Mouse (Mus musculus): Measurements from ENCODE around the gene Ccdc188.

Ccdc188 gene

DNA sequence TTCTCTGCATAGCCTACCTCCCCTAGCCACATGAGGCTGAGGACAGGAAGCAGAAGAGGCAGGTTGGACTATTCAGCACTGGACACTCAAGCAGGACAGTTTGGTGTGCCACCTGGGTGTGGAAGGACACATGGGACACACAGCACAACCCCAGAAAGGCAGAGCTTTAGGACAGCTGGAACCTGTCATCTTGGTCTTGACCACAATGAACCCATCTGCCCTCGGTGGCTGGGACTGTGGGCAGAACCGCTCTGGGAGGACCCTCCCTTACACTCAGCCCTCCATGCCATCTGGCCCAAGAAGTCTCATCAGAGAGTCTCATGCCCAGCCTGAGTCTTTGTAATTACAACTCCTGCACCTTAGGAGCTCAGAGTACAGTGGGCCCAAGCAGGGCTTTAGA is 17.6 kb upstream of the Ccdc188 start:
- intact Hi-C loops (cut with DNase I): no loop called here

DNA sequence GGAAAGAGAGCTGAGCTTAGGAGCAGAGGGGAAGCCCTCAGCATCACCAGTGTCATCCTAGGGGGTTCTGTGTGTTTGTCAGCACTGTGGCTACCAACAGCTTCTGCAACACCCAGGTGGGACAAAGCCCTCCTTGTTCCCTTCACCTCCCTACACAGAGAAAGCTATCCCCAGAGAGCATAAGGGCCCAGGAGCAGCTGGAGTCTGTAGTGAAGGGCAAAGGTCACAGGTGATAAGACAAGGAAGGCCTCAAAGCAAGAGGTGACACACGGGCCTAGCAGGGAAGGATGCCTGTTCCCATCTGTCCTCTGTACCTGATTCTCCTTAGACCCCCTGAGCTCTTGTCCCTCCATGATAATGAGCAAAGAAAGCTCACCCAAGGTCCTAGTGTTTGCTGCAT is 16.1 kb upstream of the Ccdc188 start:
- intact Hi-C loops (cut with DNase I): no loop called here

DNA sequence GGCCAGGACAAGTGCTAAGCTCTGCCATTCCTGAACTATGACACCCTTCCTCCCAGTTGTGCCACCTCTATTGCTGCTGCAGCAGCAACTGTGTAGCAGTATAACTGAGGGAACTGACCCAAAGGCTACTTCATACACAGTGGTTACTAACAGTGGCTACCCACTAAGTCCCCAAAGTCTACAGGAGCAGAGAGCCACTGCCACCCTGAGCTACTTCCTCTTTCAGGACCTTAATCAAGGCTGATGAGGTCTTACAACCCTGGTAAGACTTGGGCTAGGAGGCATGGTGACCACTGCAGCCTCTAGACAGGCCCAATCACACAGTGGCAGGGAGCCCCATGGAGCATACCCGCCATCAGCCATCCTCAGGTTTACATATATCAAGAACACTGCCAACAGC is 15.6 kb upstream of the Ccdc188 start:
- intact Hi-C loops (cut with DNase I): no loop called here

GRCm38 (mm10) chr16:18203430-18204091 is 14.1 kb upstream of the Ccdc188 start:
- intact Hi-C loops (cut with DNase I): no loop called here

GRCm38 (mm10) chr16:18210701-18211416 is 6.8 kb upstream of the Ccdc188 start:
- intact Hi-C loops (cut with DNase I): loop anchor here (1.0 to 5.0 kb wide), 3 partner anchors 39 to 159 kb away; partner anchors contain the start of gene Dgcr6

DNA sequence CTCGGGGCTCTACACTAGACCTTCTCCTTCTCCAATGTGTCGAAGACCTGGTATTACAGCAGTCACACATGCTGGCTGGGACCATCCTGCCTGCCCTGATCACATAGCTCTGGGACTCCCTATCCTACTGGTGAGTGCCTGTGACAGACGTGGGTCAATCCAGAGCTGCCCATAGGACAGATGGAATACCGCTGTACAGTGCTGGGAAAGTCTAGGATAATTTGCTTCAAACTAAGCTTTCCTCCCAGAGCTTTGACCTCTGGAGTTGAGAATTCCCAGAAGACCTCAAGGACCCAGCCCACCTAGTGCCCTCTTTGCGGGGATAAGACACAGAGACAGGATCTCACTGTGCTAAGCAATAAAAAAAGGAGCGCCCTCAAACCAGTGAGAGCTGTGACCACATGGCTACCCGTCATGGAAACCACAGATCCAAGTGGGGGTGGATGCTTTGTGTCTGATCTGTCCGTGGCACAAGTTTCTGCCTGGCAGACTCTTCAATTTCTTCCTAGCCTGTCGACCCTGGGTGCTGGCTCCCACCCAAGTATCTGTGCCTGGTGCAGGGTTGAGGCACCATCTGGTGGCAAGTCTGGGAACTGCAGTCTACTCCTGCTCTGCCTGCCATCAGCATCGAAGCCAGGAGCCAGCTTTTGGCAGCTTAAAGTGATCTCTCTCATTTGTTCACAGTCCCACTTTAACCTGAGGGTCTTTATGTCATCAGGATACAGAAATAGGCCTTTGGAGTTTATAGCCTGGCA is 6.1 kb upstream of the Ccdc188 start:
- intact Hi-C loops (cut with DNase I): loop anchor here (1.0 to 5.0 kb wide), 3 partner anchors 39 to 159 kb away; partner anchors contain the start of gene Dgcr6

DNA sequence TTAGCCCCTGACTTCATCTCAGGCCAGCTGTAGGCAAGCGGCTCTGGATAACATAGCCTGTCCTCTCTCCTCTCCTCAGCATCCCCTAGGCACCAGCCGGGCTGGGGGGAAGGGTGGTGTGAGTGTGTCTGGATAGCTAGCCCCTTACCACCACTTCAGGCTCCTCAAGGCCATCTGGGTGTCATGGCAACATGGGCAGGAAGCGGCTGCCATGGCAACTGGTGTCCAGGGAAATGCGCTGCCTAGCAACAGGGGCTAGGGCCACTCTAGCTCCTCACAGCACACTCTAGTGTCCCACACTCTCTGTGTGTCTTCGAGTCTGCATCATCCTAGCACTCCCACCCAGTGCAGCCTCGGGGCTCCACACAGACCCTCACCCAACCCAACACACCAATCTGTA is 4.0 kb upstream of the Ccdc188 start:
- intact Hi-C loops (cut with DNase I): loop anchor here (5.0 kb wide), 2 partner anchors 41 to 161 kb away; partner anchors contain the start of gene Dgcr6

DNA sequence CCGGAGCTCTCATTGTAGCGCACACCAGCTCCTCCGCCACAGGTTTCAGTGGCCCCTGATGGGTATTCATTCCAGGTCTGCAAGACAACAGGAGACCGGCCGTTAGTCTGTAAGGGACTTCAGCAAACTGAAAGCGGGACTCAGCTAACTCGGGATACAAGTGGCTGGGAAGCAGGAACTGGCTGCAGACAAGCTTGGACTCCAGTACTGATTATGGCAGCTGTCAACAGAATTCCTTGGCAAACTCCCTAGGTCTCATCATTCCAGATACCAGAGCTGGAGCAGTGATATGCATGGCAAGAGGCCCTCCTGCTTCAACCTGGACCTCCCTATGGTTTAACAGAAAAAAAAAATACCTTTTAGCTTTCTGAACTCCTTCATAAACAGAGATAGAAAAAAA is 2.8 kb upstream of the Ccdc188 start:
- intact Hi-C loops (cut with DNase I): loop anchor here (5.0 kb wide), 2 partner anchors 43 to 163 kb away; partner anchors contain the start of gene Dgcr6

GRCm38 (mm10) chr16:18218580-18218996 is 909 bp downstream of the Ccdc188 start:
- intact Hi-C loops (cut with DNase I): no loop called here

GRCm38 (mm10) chr16:18220001-18220400 is 2.3 kb downstream of the Ccdc188 start:
- intact Hi-C loops (cut with DNase I): no loop called here

GRCm38 (mm10) chr16:18220856-18221542 is 3.3 kb downstream of the Ccdc188 start:
- intact Hi-C loops (cut with DNase I): no loop called here

GRCm38 (mm10) chr16:18221543-18221898 is 3.8 kb downstream of the Ccdc188 start:
- intact Hi-C loops (cut with DNase I): no loop called here

DNA sequence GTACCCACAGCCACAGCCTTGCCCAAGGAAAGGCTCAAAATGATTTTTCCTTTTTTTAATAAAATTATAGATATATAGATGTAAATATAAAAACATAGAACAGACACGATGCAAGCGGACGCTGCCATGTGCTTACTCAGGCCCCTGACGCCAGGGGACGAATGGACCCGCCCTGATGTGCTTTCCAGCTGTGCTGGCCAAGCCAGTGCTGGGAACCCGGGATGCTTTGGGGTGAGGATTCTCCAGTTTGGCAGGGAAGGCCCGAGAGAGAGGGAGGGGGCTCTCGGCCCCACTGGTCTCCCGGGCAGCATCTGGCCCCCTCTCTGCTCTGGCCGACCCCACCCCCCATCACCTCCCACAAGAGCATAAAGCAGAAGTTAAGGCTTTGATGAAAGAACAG is 4.5 kb downstream of the Ccdc188 start:
- intact Hi-C loops (cut with DNase I): no loop called here

GRCm38 (mm10) chr16:18227187-18227586 is 9.5 kb downstream of the Ccdc188 start:
- intact Hi-C loops (cut with DNase I): no loop called here

- intact Hi-C loops (cut with DNase I): no loop called here
Measured at GRCm38 (mm10) chr16:18227897-18228422, 10.3 kb downstream of the Ccdc188 start.

GRCm38 (mm10) chr16:18228856-18229255 is 11.2 kb downstream of the Ccdc188 start:
- intact Hi-C loops (cut with DNase I): no loop called here

DNA sequence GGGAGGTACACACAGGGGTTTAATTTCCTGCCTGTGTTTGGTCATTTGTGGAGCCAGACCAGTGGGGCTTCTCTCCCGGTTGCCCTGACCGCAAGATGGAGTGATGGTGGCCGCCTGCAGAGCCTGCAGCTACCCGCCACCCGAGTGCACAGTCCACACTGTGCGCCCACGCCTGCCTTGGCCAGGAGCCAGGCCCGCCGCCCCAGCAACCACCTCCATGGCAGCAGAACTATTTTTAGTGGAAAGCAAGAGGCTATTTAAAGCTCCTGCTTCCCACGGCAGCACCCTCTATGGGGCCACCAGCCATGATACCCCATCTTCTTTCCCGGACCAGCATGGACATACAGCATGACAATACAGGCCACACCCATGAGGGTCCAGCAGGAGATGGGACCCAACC is 11.9 kb downstream of the Ccdc188 start:
- intact Hi-C loops (cut with DNase I): no loop called here

- intact Hi-C loops (cut with DNase I): no loop called here
Measured at GRCm38 (mm10) chr16:18230617-18231016, 12.9 kb downstream of the Ccdc188 start.

DNA sequence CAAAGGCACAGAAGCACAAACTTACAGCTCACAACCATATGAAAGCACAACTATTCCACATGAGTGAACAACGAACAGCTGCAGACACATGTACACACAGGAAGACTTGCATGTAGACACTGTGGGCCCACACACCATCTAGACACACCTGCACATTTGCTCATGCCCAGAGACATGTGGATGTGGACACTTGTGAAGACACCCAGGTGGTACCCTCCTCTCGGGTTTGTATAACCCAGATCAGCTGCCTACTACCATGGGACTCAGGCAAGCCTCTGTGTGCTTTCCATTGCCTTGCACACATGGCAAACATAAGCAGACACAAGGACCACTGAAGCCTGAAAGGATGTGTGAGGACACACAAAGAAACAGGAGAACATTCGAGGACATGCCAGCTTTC is 13.4 kb downstream of the Ccdc188 start:
- intact Hi-C loops (cut with DNase I): no loop called here

GRCm38 (mm10) chr16:18231451-18231850 is 13.8 kb downstream of the Ccdc188 start:
- intact Hi-C loops (cut with DNase I): no loop called here

- intact Hi-C loops (cut with DNase I): no loop called here
Measured at GRCm38 (mm10) chr16:18233451-18233850, 15.8 kb downstream of the Ccdc188 start.
